Mouse (Mus musculus) hindbrain, embryonic 10.5 days (tissue): Measurements from ENCODE around the gene Fsip1. TPM values are rescaled to one million over a fixed set of nuclear protein-coding genes. Genes with fewer than 3 reads are reported as not detected.
"Not testable (repeated sequence)": the region's sequence is repeated elsewhere in the genome, so short reads cannot be mapped to it uniquely, and the experiment has no call there.

Experiments used
- DNase-seq: peaks from one replicate; pipeline ENCODE4 v3.0.0-alpha.2; 2017; ENCODE audit warnings: low spot score
- H3K27ac ChIP-seq: fragments of 300-500 bp; sonication (generic); 2 replicates; pipeline ENCODE4 v1.5.1; 2016; ENCODE audit warnings: mild to moderate bottlenecking, moderate library complexity
- H3K27me3 ChIP-seq: fragments of 300-500 bp; sonication (generic); 2 replicates; pipeline ENCODE4 v1.6.1; 2016; ENCODE audit warnings: mild to moderate bottlenecking; ENCODE audit not compliant: poor library complexity, insufficient read depth, severe bottlenecking
- H3K36me3 ChIP-seq: fragments of 300-500 bp; sonication (generic); 2 replicates; pipeline ENCODE4 v1.6.1; 2016; ENCODE audit warnings: mild to moderate bottlenecking, moderate library complexity
- H3K4me1 ChIP-seq: fragments of 300-500 bp; sonication (generic); replicated peaks from 2 replicates; pipeline ENCODE4 v1.6.1; 2016; ENCODE audit warnings: mild to moderate bottlenecking
- H3K4me3 ChIP-seq: fragments of 300-500 bp; sonication (generic); 2 replicates; pipeline ENCODE4 v1.5.1; 2016; ENCODE audit warnings: mild to moderate bottlenecking, moderate library complexity
- H3K9me3 ChIP-seq: fragments of 300-500 bp; sonication (generic); 2 replicates; pipeline ENCODE4 v1.6.1; 2016; ENCODE audit warnings: mild to moderate bottlenecking, moderate library complexity
- WGBS: fragments of 180-500 bp; shearing (Covaris S2); methylation state at CpG from one replicate; pipeline ENCODE4 v1.1.7; 2016; 5-methylcytosine and 5-hydroxymethylcytosine counted together
- polyA plus RNA-seq: library from polyadenylated mRNA; unstranded; fragments of >200 nt; fragmentation: Nextera tagmentation; extraction: Ambion mirVana; gene quantifications from 2 replicates; pipeline ENCODE4 v1.2.1, GENCODE M21; 2016

The Fsip1 gene
- polyA plus RNA-seq, 1 experiment from 2014 or later = 3.1 TPM

DNA sequence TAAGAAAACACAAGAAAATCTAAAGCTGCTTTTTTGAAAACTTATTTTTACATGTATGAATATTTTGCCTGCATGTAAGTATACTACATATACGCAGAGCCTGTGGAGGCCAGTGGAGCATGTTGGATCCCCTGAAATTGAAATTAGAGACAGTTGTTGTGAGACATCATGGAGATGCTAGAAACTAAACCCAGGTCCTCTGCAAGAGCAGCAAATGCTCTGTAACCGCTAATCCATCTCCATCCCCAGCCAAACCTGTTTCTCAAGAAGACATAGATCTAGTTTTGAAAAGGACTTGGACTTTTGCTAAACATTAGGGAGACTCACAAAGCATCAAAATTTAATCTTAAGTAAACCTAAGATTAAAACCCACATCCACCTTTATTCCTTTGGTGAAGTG, 95.8 kb downstream of the Fsip1 start:
- Histone ChIP-seq H3K4me1 (peaks cover 62% of the 10 kb centered on the region), H3K27ac (peak overlapping the region; percentile 84)

DNA sequence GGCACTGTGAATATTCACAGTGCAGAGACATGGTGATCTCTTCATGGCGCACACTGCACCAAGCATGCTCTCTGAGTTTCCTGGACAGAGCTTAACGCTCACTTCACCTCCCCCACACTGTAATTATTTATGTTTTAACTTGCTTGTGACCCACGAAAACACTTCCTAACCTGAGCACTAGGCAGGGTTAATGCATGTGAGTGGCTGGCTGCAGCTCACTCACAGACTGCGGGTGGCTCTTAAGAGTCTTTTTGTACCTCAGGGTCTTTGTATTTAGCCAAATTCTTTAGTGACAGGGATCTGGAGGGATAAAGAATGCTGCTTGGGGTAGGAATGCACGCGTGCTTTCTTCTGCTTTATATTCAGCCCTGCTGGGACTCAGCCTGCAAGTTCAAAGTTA, 96.2 kb downstream of the Fsip1 start:
- Histone ChIP-seq H3K27me3 (no peaks in the 10 kb centered on the region), H3K36me3 (no peaks in the 10 kb centered on the region), H3K4me3 (no peak overlapping the region), H3K27ac (peak overlapping the region; percentile 84), H3K4me1 (peaks cover 62% of the 10 kb centered on the region), H3K9me3 (no peaks in the 10 kb centered on the region)
- WGBS = 10% methylated on average over 6 of the region's 6 CpGs
- DNase-seq = peak; percentile 35

More for the DNA sequence above, 95.8 kb downstream of the Fsip1 start:
- no peaks in the 10 kb centered on the region for H3K9me3 ChIP-seq
- H3K4me3 ChIP-seq = no peak overlapping the region
- DNase-seq = no peak
- no peaks in the 10 kb centered on the region for H3K27me3 ChIP-seq
- H3K36me3 ChIP-seq = no peaks in the 10 kb centered on the region
- WGBS = 68% methylated on average over 2 of the region's 2 CpGs

DNA sequence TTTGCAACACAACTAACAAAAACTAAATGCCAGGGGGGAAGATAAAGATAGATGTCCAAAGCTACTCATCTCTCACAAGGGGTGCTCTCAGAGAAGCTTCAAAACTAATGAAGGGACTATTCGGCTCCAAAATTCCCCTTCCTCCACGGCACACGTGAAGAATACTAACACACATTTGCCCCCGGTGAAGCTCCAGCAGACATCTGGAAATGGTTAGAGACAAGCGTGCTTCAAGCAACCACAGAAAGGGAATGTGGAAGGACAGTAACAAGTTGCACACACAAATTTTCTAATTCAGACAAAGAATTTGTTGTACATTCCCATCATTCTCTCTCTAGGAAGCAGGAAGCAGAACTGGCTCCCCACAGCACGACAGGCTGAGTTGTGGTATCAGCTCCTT, 97.6 kb downstream of the Fsip1 start:
- no peak overlapping the region for H3K4me3 ChIP-seq
- H3K9me3 ChIP-seq = no peaks in the 10 kb centered on the region
- peak; percentile 18 for DNase-seq
- 58% methylated on average over 6 of the region's 6 CpGs for WGBS
- H3K4me1 ChIP-seq = peaks cover 59% of the 10 kb centered on the region
- H3K27me3 ChIP-seq = no peaks in the 10 kb centered on the region
- peak overlapping the region; percentile 84 for H3K27ac ChIP-seq
- no peaks in the 10 kb centered on the region for H3K36me3 ChIP-seq

DNA sequence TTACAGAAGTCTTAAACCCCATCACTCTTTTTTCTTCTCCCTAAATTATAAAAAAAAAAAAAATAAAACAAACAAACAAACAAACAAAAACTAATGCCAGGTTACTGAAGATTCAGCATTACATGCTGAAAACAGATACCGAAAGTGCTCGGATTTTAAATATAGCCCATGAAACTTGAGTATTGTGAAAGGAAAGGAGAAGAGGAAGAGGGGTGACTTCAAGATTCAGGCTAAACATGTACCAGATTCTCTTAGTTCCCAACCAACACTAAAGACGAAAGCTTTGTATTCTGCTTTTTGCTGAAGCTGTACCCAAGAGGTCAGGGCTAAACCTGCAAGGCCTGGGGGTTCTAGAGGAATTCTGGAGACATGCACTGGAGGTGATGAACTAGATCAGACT, 98.7 kb downstream of the Fsip1 start:
- H3K4me1 ChIP-seq = peaks cover 54% of the 10 kb centered on the region
- 87% methylated on average over 3 of the region's 3 CpGs for WGBS
- no peak overlapping the region for H3K4me3 ChIP-seq
- H3K36me3 ChIP-seq = no peaks in the 10 kb centered on the region
- no peak overlapping the region for H3K27ac ChIP-seq
- no peaks in the 10 kb centered on the region for H3K27me3 ChIP-seq
- no peak for DNase-seq
- H3K9me3 ChIP-seq = no peaks in the 10 kb centered on the region

DNA sequence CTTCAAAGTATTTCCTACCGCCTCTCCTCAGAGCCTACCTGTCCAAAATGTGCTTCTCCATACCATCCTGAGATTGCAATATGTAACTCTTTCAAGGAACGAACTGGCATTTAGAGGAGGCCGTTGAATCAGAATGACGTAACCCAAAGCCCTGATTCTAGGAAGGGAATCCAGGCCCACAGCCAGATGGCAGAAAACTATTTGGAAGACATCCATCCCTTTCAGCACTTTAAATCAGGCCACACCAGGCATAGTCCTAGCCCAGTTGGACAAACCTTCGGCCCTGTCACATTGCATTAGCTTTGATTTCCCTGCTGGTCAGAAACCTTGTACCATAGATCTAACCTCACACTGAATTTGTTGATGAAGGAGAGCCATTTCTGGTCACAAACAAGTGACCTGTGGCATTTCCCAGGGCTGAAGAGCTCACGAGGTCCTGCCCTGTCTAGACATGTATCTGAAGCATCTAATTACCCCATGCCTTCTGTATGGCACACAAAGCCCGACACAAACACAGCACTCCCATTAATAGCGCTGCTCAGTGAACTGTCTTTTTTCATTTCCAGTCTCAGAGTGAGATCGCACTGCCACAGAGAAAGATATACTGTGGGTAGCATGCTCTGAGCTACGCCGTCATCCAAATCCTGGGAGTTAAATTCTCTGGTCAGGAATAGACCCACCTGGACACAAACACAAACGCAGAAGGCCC, 106.8 kb downstream of the Fsip1 start:
- WGBS = 80% methylated on average over 12 of the region's 12 CpGs
- H3K9me3 ChIP-seq = no peaks in the 10 kb centered on the region
- H3K36me3 ChIP-seq = no peaks in the 10 kb centered on the region
- no peak overlapping the region for H3K27ac ChIP-seq
- H3K4me1 ChIP-seq = peaks cover 9% of the 10 kb centered on the region; the same call in 1 of the 2 replicates
- H3K27me3 ChIP-seq = no peaks in the 10 kb centered on the region
- DNase-seq = no peak
- H3K4me3 ChIP-seq = no peak overlapping the region

DNA sequence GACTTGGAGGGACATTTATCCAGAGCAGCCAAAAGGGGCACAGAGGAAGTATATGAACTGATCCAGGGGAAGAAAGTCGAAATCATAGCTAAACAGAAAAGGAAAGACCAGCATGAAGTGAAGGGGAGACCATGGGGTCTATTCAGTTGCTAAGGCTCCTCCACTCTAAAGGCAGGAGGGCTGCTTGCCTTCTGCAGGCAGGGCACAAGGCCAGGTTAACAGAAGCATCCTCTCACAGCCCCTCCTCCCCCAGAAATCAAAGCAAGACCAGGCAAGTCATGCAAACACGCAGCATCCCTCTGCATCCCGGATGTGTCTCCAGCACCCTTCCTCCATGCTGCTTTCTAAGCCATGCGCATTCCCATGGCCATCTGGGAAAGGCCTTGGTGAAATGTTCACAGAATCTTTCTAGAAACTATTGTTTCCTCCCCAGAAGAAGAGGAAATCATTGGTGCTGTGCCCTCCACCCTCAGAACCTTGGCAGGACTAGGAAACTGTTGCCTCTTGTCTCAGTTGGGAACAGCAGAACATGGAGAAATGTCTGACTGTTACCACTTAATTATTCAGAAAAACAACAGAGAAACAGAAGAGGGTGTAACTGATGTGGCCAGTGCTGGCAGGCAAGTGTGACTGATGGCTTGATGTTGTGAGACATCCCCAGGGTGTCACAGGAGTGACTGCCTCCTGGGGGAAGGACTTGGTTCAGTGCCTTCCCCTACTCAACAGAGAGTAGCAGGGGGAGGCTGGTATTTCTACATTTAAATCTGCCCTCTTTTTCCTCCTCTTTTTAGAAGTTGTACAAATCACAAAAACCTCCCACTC, 108.2 kb downstream of the Fsip1 start:
- Histone ChIP-seq H3K4me3 (no peak overlapping the region), H3K36me3 (no peaks in the 10 kb centered on the region), H3K27me3 (no peaks in the 10 kb centered on the region), H3K4me1 (peaks cover 9% of the 10 kb centered on the region; the same call in 1 of the 2 replicates), H3K27ac (no peak overlapping the region), H3K9me3 (no peaks in the 10 kb centered on the region)
- no peak for DNase-seq
- 70% methylated on average over 4 of the region's 4 CpGs for WGBS

DNA sequence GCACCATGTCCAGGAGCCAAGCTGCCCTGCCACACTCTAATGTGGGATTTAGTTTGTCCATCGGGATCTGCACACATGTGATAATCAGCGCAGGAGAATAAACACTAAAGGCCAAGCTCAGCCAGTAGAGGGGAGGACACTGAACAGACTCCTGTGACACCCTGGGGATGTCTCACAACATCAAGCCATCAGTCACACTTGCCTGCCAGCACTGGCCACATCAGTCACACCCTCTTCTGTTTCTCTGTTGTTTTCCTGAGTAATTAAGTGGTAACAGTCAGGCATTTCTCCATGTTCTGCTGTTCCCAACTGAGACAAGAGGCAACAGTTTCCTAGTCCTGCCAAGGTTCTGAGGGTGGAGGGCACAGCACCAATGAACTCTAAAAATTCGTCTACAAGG, 109.0 kb downstream of the Fsip1 start:
- not testable (repeated sequence) for H3K4me1 ChIP-seq, H3K27me3 ChIP-seq, H3K4me3 ChIP-seq, H3K27ac ChIP-seq, H3K9me3 ChIP-seq, DNase-seq, H3K36me3 ChIP-seq
- WGBS = 56% methylated on average over 3 of the region's 3 CpGs

DNA sequence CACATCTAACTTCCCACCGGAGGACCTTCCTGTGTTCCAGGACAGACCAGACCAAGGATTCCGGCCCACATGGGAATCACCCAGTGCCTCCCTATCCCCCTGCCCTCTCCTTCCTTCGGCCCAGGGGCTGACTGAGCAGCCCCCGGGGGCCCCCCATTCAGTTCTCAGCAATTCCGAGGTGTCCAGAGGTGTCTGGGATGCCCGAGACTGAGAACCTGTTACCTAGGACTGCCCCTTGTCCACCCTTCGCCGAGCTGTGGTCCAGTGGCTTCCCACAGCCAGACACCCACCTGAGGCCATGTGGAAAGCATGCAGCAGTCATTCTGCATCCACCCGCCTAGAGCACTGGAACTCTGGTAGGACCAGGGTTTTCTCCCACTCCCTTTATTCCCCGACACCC, 115.1 kb downstream of the Fsip1 start:
- WGBS = 90% methylated on average over 10 of the region's 10 CpGs
- DNase-seq = no peak
- H3K27me3 ChIP-seq = no peaks in the 10 kb centered on the region
- no peaks in the 10 kb centered on the region for H3K4me1 ChIP-seq
- H3K9me3 ChIP-seq = no peaks in the 10 kb centered on the region
- H3K27ac ChIP-seq = no peak overlapping the region
- H3K36me3 ChIP-seq = no peaks in the 10 kb centered on the region
- H3K4me3 ChIP-seq = no peak overlapping the region

DNA sequence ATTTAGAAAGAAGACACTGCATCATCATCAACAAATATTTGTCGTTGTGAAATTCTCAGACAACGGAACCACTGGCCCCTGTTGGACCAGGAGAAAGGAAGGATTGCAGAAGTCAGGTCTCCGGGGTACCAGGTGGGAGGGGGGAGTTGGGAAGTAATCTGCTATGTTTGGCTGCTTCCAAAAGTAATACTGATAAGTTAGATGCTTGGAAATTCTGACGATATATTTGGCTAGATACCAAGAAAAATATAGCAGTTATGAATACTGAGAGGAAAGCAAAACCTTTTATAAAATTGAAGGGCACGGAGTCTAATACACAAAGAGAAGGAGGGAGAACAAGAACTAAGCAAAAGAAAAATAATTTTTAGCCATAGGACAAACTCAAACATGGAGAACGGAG, 117.5 kb downstream of the Fsip1 start:
- H3K9me3 ChIP-seq = no peaks in the 10 kb centered on the region
- WGBS = 91% methylated on average over 6 of the region's 6 CpGs
- H3K4me1 ChIP-seq = no peaks in the 10 kb centered on the region
- no peaks in the 10 kb centered on the region for H3K27me3 ChIP-seq
- no peak for DNase-seq
- H3K27ac ChIP-seq = no peak overlapping the region
- no peak overlapping the region for H3K4me3 ChIP-seq
- H3K36me3 ChIP-seq = no peaks in the 10 kb centered on the region

DNA sequence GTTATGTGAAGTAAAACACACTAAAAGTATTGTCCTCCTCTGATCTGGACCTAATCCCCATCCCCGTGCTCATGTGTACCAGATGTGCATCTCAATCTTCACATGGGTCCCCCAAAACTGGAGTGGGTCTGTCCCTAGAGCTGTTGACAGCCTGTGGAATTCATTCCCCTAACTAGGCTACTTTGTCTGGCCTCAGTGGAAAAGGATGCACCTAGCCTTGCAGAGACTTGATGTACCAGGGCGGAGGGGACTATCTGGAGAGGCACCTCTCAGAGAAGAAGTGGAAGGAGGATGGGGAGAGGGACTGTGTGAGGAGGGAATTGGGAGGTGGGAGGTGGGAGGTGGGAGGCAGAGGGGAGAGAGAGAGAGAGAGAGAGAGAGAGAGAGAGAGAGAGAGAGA, 119.0 kb downstream of the Fsip1 start:
- DNase-seq = no peak
- no peaks in the 10 kb centered on the region for H3K4me1 ChIP-seq
- no peak overlapping the region for H3K27ac ChIP-seq
- H3K4me3 ChIP-seq = no peak overlapping the region
- no peaks in the 10 kb centered on the region for H3K27me3 ChIP-seq
- 89% methylated on average over 2 of the region's 2 CpGs for WGBS
- H3K9me3 ChIP-seq = no peaks in the 10 kb centered on the region
- H3K36me3 ChIP-seq = no peaks in the 10 kb centered on the region

DNA sequence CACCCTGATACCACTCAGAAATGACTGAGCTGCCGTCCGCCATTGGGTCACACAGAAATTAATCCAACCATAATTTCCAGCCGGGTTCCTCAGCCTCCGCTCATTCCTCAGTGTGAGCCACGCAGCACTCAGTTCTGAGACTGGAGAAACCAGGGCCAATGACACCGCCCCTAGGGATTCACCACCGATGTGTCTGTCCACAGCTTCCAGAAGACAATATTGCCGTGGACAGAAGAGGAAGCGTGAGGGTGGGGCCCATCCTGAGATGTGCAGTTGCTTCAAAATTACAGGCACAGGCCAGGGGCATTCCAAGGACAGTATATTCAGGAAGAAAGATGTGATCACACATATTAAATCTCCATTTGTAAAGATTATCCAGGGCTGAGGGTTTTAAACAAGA, 119.7 kb downstream of the Fsip1 start:
- Histone ChIP-seq H3K27ac (no peak overlapping the region), H3K27me3 (no peaks in the 10 kb centered on the region), H3K9me3 (no peaks in the 10 kb centered on the region), H3K36me3 (no peaks in the 10 kb centered on the region), H3K4me1 (no peaks in the 10 kb centered on the region), H3K4me3 (no peak overlapping the region)
- 87% methylated on average over 9 of the region's 9 CpGs for WGBS
- no peak for DNase-seq

DNA sequence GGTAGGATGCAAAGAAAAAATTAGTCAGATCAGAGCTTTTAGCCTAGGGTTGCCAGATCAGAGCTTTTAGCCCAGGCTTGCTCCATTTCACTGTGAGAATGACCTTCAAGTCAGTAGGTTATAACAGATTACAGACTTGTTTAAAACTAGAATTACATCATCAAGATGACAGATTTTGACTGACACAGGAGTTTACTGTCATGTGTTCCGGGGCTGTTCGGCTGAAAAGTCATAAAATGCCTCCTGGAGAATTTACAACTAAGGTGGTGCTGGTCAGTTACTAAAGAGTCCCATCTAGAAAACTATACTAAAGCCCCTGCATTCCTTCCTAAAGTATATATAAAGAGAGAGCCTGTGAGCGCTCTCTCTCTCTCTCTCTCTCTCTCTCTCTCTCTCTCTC, 128.5 kb downstream of the Fsip1 start:
- 87% methylated on average over 3 of the region's 3 CpGs for WGBS
- Histone ChIP-seq H3K9me3 (no peaks in the 10 kb centered on the region), H3K27me3 (no peaks in the 10 kb centered on the region), H3K4me3 (no peak overlapping the region), H3K36me3 (peaks cover 31% of the 10 kb centered on the region), H3K4me1 (peaks cover 4% of the 10 kb centered on the region), H3K27ac (no peak overlapping the region)
- no peak for DNase-seq

DNA sequence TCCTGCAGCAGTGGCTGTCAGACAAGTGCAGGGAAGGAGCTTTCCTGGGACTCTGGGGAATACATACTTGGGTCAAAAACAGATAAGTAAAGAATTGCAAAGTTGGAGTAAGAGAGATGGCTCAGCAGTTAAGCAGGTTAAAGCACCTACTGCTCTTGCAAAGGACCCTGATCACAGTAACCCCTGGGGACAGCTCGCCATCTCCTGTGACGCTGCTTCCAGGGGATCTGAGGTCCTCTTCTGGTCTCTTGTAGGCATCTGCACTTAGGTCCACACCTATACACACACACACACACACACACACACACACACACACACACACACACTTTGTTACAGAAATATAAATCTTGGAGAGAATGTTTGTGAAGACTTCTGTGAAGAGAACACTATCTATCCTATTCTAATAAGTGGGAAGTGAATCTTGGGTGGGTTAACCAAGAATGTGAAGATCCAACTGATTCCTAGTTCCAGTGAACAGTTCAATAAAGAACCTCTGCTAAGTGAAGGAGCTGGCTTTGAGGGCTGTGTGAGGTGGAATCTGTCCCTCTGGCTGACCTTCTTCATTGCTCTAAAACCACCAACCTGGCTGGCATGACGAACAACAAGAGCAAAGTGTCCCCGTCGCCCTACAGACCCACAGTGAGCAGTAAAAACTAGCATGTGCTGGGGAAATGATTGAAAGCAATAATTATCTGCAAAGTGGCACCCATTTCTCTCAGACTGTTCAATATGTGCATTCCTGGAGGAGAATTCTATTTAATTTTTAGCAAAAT, 129.1 kb downstream of the Fsip1 start:
- no peak overlapping the region for H3K27ac ChIP-seq
- H3K27me3 ChIP-seq = no peaks in the 10 kb centered on the region
- 86% methylated on average over 5 of the region's 5 CpGs for WGBS
- H3K9me3 ChIP-seq = no peaks in the 10 kb centered on the region
- H3K4me1 ChIP-seq = peaks cover 4% of the 10 kb centered on the region
- no peak overlapping the region for H3K4me3 ChIP-seq
- peaks cover 38% of the 10 kb centered on the region for H3K36me3 ChIP-seq
- no peak for DNase-seq
